Mouse (Mus musculus): Measurements from ENCODE around the gene Agbl5. TPM values are rescaled to one million over a fixed set of nuclear protein-coding genes. Genes with fewer than 3 reads are reported as not detected.

Agbl5 gene
- total and polyA plus RNA-seq, 3 experiments, result 9.9 to 65.8 (median 48.5) TPM

DNA sequence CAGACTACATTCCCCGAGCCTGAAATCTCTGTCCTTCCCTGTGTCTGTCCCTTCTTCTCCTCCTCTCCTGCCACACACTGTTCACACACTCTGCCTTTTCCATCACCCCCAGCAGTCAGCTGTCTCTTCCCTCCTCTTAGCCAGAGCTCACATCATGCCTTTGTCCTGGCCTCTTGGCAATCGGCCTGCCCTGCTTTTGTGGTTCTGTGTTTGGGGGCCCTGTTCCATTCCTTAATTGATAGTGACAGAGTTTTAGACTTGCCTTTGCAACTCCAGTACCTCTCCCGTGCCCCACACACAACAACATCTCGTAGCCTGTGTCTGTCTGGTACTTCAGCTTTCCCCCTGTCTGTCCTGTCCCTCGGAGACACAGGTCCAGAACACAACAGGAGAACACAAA, 23.7 kb downstream of the Agbl5 start:
- Histone ChIP-seq H3K27me3 (ENCODE audit: insufficient read depth, low read length) (peaks cover 57% of the 10 kb centered on the region), H3K9me3 (replicated peaks) (no peaks in the 10 kb centered on the region), H3K36me3 (replicated peaks) (no peaks in the 10 kb centered on the region), H3K4me1 (ENCODE audit: insufficient read depth, low read depth, low read length) (peaks cover 59% of the 10 kb centered on the region), H3K4me3 (ENCODE audit: low read depth, low read length) (no peak overlapping the region)
- DNase-seq (ENCODE audit: low spot score) (no peak), ATAC-seq (ENCODE audit: extremely low read depth, insufficient number of reproducible peaks, low FRiP score, poor library complexity, severe bottlenecking) (no peak)
- no peak for TF ChIP-seq POLR2AphosphoS5 (IDR thresholded peaks at IDR 0.05; ENCODE audit: insufficient replicate concordance, low read depth, low read length)
- no peak for TF ChIP-seq GATA1 (IDR thresholded peaks at IDR 0.05; ENCODE audit: borderline replicate concordance, low read length)
- no peak for TF ChIP-seq TAL1 (conservative IDR thresholded peaks at IDR 0.05; ENCODE audit: low read depth, low read length)
- no peak for TF ChIP-seq CTCF (IDR thresholded peaks at IDR 0.05; ENCODE audit: low read depth, low read length)
- no peak for TF ChIP-seq GATA2 (IDR thresholded peaks at IDR 0.05; ENCODE audit: borderline replicate concordance, low read depth, low read length)

DNA sequence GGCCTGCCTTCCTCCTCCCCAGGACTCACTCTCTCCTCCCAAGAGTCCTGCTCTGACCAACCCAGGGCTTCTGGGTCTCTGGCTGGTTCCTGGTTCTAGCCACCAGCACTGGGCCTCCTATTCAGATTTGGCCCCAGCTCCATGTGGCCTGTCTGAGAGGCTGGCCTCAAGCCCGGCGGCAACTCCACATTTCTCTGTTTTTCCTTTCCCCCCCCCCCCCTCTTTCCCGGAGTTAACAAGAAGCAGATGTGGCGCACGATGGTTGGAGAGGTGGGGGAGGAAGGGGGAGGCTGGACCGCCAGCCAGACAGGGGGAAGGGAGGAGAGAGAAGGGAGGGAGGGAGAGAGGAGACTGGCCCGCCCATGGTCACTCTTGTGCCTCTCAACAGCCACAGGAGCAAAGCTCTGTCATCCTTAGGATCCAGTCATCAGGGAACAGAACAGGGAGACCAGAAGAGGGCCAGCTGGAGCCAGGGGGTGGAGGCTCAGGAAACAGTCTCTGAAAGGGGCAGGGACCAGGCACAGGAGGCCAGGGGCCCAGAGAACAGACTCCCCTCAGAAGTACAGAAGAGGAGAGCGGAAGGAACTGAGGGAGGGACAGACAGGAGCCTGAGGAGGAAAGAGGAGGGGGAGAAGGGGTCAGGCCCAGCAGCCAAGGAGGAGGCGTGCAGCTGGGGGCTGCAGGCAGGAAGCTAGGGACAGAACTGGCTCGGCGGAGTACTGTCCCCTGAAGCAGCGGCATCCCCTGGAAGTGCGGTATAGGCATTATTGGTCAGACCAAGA, 24.8 kb downstream of the Agbl5 start, which contains the start of gene Emilin1:
TSS of gene Emilin1 (plus strand) at position 343 of the 782 bp plus-strand sequence.
- no peak for ATAC-seq (ENCODE audit: extremely low read depth, insufficient number of reproducible peaks, low FRiP score, poor library complexity, severe bottlenecking)
- TF ChIP-seq GATA1 (IDR thresholded peaks at IDR 0.05; ENCODE audit: borderline replicate concordance, low read length), result no peak
- no peak for TF ChIP-seq TAL1 (conservative IDR thresholded peaks at IDR 0.05; ENCODE audit: low read depth, low read length)
- no peak for TF ChIP-seq CTCF (IDR thresholded peaks at IDR 0.05; ENCODE audit: low read depth, low read length)
- no peak for TF ChIP-seq GATA2 (IDR thresholded peaks at IDR 0.05; ENCODE audit: borderline replicate concordance, low read depth, low read length)
- no peak for TF ChIP-seq POLR2AphosphoS5 (IDR thresholded peaks at IDR 0.05; ENCODE audit: insufficient replicate concordance, low read depth, low read length)
- no peak for DNase-seq (ENCODE audit: low spot score)
- peaks cover 52% of the 10 kb centered on the region for H3K4me1 ChIP-seq (ENCODE audit: insufficient read depth, low read depth, low read length)
- H3K27me3 ChIP-seq (ENCODE audit: insufficient read depth, low read length), result peaks cover 68% of the 10 kb centered on the region
- no peaks in the 10 kb centered on the region for H3K9me3 ChIP-seq (replicated peaks)
- H3K36me3 ChIP-seq (replicated peaks), result no peaks in the 10 kb centered on the region
- no peak within 1 kb of the TSS for H3K4me3 ChIP-seq (ENCODE audit: low read depth, low read length)

DNA sequence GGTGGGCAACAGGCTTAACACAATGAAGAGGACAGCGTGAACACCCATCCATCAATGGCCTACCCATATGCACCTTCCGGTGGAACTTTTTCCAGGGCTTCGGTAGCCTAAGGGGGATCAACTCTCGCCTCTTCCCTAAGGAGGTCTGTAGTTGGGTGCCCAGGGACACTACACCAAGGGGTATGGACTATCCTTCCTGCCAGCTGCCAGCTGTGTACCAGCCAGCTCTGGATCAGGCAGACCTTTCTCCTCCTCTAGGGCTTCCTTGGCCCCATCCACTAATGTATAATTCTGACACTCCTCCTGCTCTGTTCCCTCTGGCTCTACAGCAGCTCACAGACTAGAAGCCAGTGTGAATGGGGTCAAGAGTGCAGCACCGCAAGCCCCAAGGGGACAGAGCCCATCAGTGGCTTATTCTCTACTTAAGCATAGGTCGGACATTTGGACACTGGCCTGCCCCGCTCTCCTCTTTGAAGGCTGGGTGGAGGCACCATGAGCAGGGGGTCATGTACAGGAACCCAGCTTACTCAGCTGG, 25.7 kb downstream of the Agbl5 start:
- H3K27me3 ChIP-seq (ENCODE audit: insufficient read depth, low read length), result peaks cover 74% of the 10 kb centered on the region
- peaks cover 53% of the 10 kb centered on the region for H3K4me1 ChIP-seq (ENCODE audit: insufficient read depth, low read depth, low read length)
- ATAC-seq (ENCODE audit: extremely low read depth, insufficient number of reproducible peaks, low FRiP score, poor library complexity, severe bottlenecking) (no peak), DNase-seq (ENCODE audit: low spot score) (no peak)
- TF ChIP-seq GATA1 (IDR thresholded peaks at IDR 0.05; ENCODE audit: borderline replicate concordance, low read length) (no peak), TAL1 (conservative IDR thresholded peaks at IDR 0.05; ENCODE audit: low read depth, low read length) (no peak), POLR2AphosphoS5 (IDR thresholded peaks at IDR 0.05; ENCODE audit: insufficient replicate concordance, low read depth, low read length) (no peak), GATA2 (IDR thresholded peaks at IDR 0.05; ENCODE audit: borderline replicate concordance, low read depth, low read length) (no peak), CTCF (IDR thresholded peaks at IDR 0.05; ENCODE audit: low read depth, low read length) (no peak)
- no peaks in the 10 kb centered on the region for H3K36me3 ChIP-seq (replicated peaks)
- no peak overlapping the region for H3K4me3 ChIP-seq (ENCODE audit: low read depth, low read length)
- H3K9me3 ChIP-seq (replicated peaks), result no peaks in the 10 kb centered on the region

DNA sequence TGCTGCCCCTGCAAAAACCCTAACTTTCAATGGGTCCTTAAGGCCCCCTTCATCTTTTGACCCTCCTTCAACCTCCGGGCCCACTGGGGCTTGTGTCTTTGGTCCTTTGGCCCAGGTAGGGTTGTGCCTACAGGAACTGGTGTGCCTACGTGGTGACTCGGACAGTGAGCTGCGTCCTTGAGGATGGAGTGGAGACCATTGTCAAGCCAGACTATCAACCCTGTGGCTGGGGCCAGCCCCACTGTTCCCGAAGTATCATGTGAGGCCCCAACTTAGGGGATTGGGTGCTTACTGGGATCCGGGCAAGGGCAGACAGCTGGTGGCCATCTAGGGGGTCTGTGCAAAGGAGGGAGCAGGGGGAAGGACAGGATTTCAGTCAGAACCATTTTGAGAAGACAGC, 26.4 kb downstream of the Agbl5 start:
- TF ChIP-seq POLR2AphosphoS5 (IDR thresholded peaks at IDR 0.05; ENCODE audit: insufficient replicate concordance, low read depth, low read length), result no peak
- no peak for TF ChIP-seq TAL1 (conservative IDR thresholded peaks at IDR 0.05; ENCODE audit: low read depth, low read length)
- H3K4me3 ChIP-seq (ENCODE audit: low read depth, low read length), result no peak overlapping the region
- H3K36me3 ChIP-seq (replicated peaks), result no peaks in the 10 kb centered on the region
- peaks cover 79% of the 10 kb centered on the region for H3K27me3 ChIP-seq (ENCODE audit: insufficient read depth, low read length)
- DNase-seq (ENCODE audit: low spot score), result no peak
- ATAC-seq (ENCODE audit: extremely low read depth, insufficient number of reproducible peaks, low FRiP score, poor library complexity, severe bottlenecking), result no peak
- no peaks in the 10 kb centered on the region for H3K9me3 ChIP-seq (replicated peaks)
- peaks cover 55% of the 10 kb centered on the region for H3K4me1 ChIP-seq (ENCODE audit: insufficient read depth, low read depth, low read length)

DNA sequence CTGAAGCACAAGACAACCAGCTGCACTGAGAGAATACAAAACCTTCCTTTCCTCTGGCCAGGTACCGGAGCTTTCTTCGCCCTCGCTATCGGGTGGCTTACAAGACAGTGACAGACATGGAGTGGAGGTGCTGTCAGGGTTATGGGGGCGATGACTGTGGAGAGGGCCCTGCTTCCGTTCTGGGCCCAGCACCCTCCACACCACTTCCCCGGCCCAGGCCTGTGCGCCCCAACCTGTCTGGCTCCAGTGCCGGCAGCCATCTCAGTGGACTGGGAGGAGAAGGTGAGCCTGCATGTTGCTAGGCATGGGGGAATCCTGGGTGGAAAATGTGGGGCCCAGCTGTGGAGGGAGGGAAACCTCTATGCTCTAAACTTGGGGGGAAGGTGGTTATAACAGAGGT, 27.0 kb downstream of the Agbl5 start:
- peaks cover 58% of the 10 kb centered on the region for H3K4me1 ChIP-seq (ENCODE audit: insufficient read depth, low read depth, low read length)
- H3K36me3 ChIP-seq (replicated peaks), result no peaks in the 10 kb centered on the region
- no peaks in the 10 kb centered on the region for H3K9me3 ChIP-seq (replicated peaks)
- ATAC-seq (ENCODE audit: extremely low read depth, insufficient number of reproducible peaks, low FRiP score, poor library complexity, severe bottlenecking) (no peak), DNase-seq (ENCODE audit: low spot score) (no peak)
- H3K27me3 ChIP-seq (ENCODE audit: insufficient read depth, low read length), result peaks cover 82% of the 10 kb centered on the region
- no peak for TF ChIP-seq GATA1 (IDR thresholded peaks at IDR 0.05; ENCODE audit: borderline replicate concordance, low read length)
- TF ChIP-seq TAL1 (conservative IDR thresholded peaks at IDR 0.05; ENCODE audit: low read depth, low read length), result no peak
- no peak for TF ChIP-seq POLR2AphosphoS5 (IDR thresholded peaks at IDR 0.05; ENCODE audit: insufficient replicate concordance, low read depth, low read length)
- H3K4me3 ChIP-seq (ENCODE audit: low read depth, low read length), result 0 out of 2 replicates have a peak overlapping the region, but pooled peaks have one; percentile 33

DNA sequence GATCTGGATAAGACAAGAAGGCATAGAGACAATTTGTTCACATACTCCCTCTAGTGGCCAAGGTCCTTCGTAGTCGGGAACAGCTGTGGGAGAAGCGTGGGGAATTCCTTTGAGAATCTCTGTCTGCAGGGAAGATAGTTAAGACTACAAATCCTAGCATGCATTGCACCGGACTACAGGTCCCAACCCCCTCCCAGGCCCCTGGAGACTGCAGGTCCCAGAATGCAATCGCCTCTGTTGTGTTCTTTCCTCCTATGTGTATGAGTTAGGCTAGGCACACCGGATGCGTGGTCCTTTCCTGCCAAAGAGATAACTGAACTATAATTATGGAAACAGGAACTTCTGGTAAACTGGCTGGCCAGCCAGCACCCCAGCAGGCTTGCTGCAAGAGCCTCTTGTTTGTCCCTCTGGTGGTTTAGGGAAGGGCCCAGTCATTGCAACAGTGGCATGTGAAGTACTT, 27.5 kb downstream of the Agbl5 start:
- peak; percentile 64 for DNase-seq (ENCODE audit: low spot score)
- TF ChIP-seq TAL1 (conservative IDR thresholded peaks at IDR 0.05; ENCODE audit: low read depth, low read length) (no peak), CTCF (IDR thresholded peaks at IDR 0.05; ENCODE audit: low read depth, low read length) (peak; percentile 24; the same call in 1 of the 2 replicates)
- H3K27me3 ChIP-seq (ENCODE audit: insufficient read depth, low read length), result peaks cover 82% of the 10 kb centered on the region
- no peak overlapping the region for H3K4me3 ChIP-seq (ENCODE audit: low read depth, low read length)
- H3K9me3 ChIP-seq (replicated peaks), result no peaks in the 10 kb centered on the region
- H3K36me3 ChIP-seq (replicated peaks), result no peaks in the 10 kb centered on the region
- peak; percentile 56; the same call in 1 of the 2 replicates for ATAC-seq (ENCODE audit: extremely low read depth, insufficient number of reproducible peaks, low FRiP score, poor library complexity, severe bottlenecking)
- H3K4me1 ChIP-seq (ENCODE audit: insufficient read depth, low read depth, low read length), result peaks cover 63% of the 10 kb centered on the region

Measured in G1E (cell line).